Mouse (Mus musculus) limb, embryonic 10.5 days (tissue): ENCODE measurements around the gene Chdh. TPM values are rescaled to one million over a fixed set of nuclear protein-coding genes. Genes with fewer than 3 reads are reported as not detected.

Source experiments
- DNase-seq: peaks from one replicate; pipeline ENCODE4 v3.0.0-alpha.2; 2017; ENCODE audit warnings: low spot score
- H3K27ac ChIP-seq: fragments of 300-500 bp; sonication (generic); 2 replicates; pipeline ENCODE4 v1.5.1; 2016; ENCODE audit warnings: mild to moderate bottlenecking
- H3K27me3 ChIP-seq: fragments of 300-500 bp; sonication (generic); 2 replicates; pipeline ENCODE4 v1.6.1; 2016; ENCODE audit warnings: low read depth, mild to moderate bottlenecking; ENCODE audit not compliant: poor library complexity, severe bottlenecking
- H3K36me3 ChIP-seq: fragments of 300-500 bp; sonication (generic); 2 replicates; pipeline ENCODE4 v1.6.1; 2016; ENCODE audit warnings: mild to moderate bottlenecking, moderate library complexity
- H3K4me1 ChIP-seq: fragments of 300-500 bp; sonication (generic); 2 replicates; pipeline ENCODE4 v1.6.1; 2016
- H3K4me3 ChIP-seq: fragments of 300-500 bp; sonication (generic); 2 replicates; pipeline ENCODE4 v1.5.1; 2016; ENCODE audit warnings: mild to moderate bottlenecking, moderate library complexity
- H3K9me3 ChIP-seq: fragments of 300-500 bp; sonication (generic); replicated peaks from 2 replicates; pipeline ENCODE4 v1.6.1; 2016; ENCODE audit warnings: mild to moderate bottlenecking
- WGBS: fragments of 180-500 bp; shearing (Covaris S2); methylation state at CpG from one replicate; pipeline ENCODE4 v1.1.7; 2016; 5-methylcytosine and 5-hydroxymethylcytosine counted together
- polyA plus RNA-seq: library from polyadenylated mRNA; unstranded; fragments of >200 nt; fragmentation: Nextera tagmentation; extraction: Ambion mirVana; gene quantifications from 2 replicates; pipeline ENCODE4 v1.2.1, GENCODE M21; 2016

Chdh gene
- polyA plus RNA-seq, 1 experiment from 2014 or later: 0.05 TPM

DNA sequence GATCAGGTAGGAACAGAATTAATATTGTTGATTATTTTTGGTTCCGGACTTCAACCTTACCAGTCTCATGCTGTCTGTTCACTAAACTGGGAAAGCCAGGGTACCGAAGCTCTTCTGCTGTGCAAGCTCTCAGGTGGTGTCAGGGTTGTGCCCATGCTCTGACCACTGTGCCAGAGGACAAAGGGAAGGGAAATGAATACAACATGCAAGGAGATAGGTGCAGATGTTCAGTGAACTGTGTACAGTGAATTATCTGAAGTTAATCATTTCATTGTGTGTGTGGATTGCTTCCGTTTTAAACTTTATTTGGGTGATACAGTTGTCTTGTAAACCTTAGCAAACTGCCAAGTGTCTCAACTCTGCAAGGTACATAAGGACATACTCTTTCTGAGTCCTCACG lies 20.5 kb upstream of the Chdh start:
- no peak overlapping the region for H3K4me3 ChIP-seq
- 97% methylated on average over 4 of the region's 4 CpGs for WGBS
- DNase-seq: no peak
- no peaks in the 10 kb centered on the region for H3K27me3 ChIP-seq
- no peak overlapping the region for H3K27ac ChIP-seq
- no peaks in the 10 kb centered on the region for H3K9me3 ChIP-seq
- peaks cover 100% of the 10 kb centered on the region for H3K36me3 ChIP-seq
- H3K4me1 ChIP-seq: no peaks in the 10 kb centered on the region

DNA sequence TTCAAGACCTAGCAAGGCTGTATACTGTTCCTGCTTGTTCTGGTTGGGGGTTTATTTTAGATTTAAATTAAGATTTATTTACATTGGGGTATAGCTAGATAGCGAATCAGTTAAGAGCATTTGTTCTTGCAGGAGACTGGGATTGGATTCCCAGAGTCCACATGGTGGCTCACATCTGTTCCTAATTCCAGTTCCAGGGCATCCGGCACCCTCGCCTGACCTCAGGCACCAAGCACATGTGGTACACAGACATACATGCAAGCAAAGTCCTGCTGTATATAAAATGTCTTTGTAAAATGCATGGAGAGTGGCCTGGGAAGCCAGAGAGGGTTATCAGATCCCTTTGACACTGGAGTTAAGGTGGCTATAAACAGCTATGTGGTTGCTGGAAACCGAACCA lies 13.8 kb upstream of the Chdh start:
- no peak overlapping the region for H3K4me3 ChIP-seq
- no peaks in the 10 kb centered on the region for H3K9me3 ChIP-seq
- H3K27ac ChIP-seq: no peak overlapping the region
- H3K27me3 ChIP-seq: no peaks in the 10 kb centered on the region
- H3K36me3 ChIP-seq: peaks cover 83% of the 10 kb centered on the region
- peak; percentile 74 for DNase-seq
- WGBS: 24% methylated on average over 4 of the region's 4 CpGs
- H3K4me1 ChIP-seq: peaks cover 16% of the 10 kb centered on the region

DNA sequence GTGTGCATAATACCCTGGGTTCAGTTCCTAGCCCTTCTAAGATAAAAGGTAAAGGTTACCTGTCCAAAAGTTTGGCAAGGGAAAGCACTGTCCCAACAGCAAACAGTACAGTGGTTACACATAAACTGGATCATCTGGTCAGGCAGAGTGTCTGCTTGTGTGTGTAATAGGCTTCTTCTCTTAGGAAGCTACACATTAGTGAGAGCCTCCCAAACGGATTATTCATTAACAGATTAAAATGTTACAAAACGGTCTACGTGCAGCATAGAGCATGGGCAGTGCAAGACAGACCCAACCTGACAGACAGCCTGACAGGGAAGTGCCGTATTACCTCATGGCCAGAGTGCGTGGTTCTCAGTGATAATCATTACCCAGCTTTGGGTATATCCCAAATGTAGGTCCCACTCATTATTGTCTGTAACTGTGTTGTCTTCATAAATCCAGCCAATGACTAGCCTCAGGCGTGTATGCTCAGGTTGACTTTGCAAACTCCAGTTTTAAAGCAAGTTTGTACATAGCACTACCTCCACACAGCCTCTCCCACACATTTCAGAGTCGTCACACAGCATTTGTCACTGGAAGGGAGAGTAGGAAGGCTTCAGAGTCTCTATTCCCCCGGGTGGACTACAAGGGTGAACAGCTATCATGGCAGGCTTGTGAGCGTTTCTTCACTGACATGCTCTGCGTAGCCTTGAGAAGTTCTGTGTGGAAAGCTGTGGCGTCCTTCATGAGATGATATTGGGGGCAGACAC lies 12.6 kb upstream of the Chdh start:
- WGBS: 91% methylated on average over 11 of the region's 11 CpGs
- peaks cover 71% of the 10 kb centered on the region for H3K36me3 ChIP-seq

DNA sequence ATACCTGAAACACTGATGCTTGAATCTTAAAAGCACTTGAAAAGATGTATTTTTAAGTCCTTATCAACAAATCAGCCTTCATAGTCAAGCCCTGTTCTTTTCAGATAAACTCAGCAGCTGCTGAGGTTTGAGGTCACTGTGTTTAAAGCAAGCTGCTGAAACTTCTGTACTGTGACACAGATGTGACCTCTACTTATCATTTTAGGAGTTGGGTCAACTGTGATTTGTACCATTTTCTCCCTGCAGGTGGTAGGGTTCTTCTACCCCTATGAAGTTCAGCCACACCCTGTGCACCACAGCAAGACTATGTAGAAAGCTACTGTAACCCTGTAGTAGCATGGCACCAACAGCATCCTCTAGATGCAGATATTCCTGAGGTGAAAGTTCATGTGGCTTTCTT lies 11.5 kb upstream of the Chdh start:
- Histone ChIP-seq H3K36me3 (peaks cover 60% of the 10 kb centered on the region), H3K27ac (no peak overlapping the region), H3K27me3 (no peaks in the 10 kb centered on the region), H3K9me3 (no peaks in the 10 kb centered on the region), H3K4me1 (peaks cover 19% of the 10 kb centered on the region), H3K4me3 (no peak overlapping the region)
- no peak for DNase-seq

More for the DNA sequence above, 12.6 kb upstream of the Chdh start:
- Histone ChIP-seq H3K27ac (no peak overlapping the region; the same call in 1 of the 2 replicates), H3K27me3 (no peaks in the 10 kb centered on the region), H3K4me1 (peaks cover 16% of the 10 kb centered on the region), H3K9me3 (no peaks in the 10 kb centered on the region), H3K4me3 (no peak overlapping the region)
- no peak for DNase-seq

DNA sequence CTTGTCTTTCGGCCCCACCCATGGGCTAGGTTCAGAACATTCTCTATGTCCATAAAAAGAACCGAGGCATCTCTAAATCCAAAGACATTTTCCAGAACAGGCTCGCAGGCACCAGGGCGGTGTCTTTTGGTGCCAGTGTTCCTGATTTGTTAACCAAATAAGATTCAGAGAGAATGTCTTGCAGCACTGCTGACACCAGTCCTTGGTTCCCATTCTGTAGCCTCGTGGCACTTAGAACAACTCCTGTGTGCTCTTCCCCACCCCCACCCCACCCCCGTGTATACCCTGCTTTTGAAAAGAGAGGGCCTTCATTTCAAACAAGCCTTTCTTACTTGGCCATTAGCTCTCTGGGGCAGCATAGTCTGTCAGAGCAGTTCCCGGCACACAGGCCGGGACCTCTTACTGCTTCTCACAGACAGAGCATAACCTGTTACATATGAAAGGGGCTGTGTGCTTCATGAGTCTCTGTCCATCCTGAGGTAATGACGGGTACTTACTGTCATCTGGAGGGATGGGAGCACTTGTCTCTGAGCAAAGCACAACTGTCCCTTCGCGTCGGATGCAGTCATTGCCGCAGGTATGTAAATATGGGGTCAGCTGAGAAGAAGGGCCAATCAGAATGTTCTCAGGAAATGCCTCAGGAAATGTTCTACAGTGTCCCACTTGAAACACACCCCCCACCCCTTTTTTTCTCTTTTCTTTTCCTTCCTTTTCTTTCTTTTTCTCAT lies 9.9 kb upstream of the Chdh start:
- peaks cover 44% of the 10 kb centered on the region for H3K36me3 ChIP-seq
- no peaks in the 10 kb centered on the region for H3K9me3 ChIP-seq
- H3K4me3 ChIP-seq: no peak overlapping the region
- H3K27me3 ChIP-seq: no peaks in the 10 kb centered on the region
- peaks cover 19% of the 10 kb centered on the region for H3K4me1 ChIP-seq
- WGBS: 82% methylated on average over 13 of the region's 13 CpGs
- no peak for DNase-seq
- H3K27ac ChIP-seq: no peak overlapping the region

DNA sequence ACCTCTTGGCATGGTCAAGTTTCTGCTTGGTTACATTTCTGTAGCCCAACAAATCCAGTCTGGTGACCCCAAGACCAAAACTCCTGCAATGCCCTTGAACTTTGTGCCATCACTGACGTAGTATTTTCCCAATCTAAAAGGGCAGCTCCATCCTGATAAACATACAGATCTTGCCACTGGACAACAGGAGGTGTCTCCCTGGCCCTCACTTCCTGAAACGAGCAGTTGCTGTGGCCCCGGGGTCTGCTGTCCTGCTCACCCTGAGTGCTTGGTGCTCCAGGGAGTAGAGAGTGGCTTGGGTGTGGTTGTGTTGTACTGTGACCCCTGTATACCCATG lies 9.4 kb upstream of the Chdh start:
- no peaks in the 10 kb centered on the region for H3K27me3 ChIP-seq

DNA sequence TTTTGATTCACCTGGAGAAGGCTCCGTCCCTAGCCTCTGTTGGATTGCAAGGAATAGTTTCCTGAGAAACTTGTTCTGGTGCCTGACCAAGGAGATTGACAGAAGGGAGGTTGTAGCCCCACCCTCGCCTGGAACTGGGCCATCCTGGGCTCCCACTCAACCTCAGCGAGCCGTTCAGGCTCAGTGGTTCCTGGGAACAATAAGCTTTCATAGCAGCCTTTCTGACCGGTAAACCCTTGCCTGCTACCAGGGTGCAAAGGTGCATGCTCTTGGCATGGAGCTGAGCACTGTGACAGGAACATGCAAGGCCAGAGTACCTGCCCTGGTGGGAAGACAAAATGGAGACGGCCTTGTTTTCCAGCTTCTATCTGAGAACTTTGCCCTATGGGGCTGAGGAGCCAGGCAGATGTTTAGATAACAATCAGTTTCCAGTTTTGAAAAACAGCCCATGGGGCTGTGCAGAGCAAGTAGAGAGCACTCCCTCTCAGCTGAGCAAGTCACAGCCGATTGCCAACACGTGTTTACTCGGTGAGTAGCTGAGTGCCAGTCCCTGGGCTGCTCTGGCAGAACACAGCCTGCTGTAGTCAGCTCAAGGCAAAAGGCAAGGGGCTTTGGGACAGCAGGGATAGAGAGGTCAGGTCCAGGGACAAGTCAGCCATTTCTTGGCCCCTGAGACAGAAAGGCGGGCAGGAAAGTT lies 1.2 kb downstream of the Chdh start:
- WGBS: 86% methylated on average over 10 of the region's 10 CpGs
- Histone ChIP-seq H3K4me1 (peaks cover 33% of the 10 kb centered on the region), H3K36me3 (no peaks in the 10 kb centered on the region), H3K4me3 (no peak overlapping the region), H3K9me3 (no peaks in the 10 kb centered on the region), H3K27ac (no peak overlapping the region), H3K27me3 (peaks cover 41% of the 10 kb centered on the region)
- no peak for DNase-seq

More for the DNA sequence above, 9.4 kb upstream of the Chdh start:
- WGBS: 91% methylated on average over 3 of the region's 3 CpGs
- DNase-seq: no peak
- Histone ChIP-seq H3K9me3 (no peaks in the 10 kb centered on the region), H3K4me3 (no peak overlapping the region), H3K4me1 (peaks cover 19% of the 10 kb centered on the region), H3K27ac (no peak overlapping the region), H3K36me3 (peaks cover 39% of the 10 kb centered on the region)

DNA sequence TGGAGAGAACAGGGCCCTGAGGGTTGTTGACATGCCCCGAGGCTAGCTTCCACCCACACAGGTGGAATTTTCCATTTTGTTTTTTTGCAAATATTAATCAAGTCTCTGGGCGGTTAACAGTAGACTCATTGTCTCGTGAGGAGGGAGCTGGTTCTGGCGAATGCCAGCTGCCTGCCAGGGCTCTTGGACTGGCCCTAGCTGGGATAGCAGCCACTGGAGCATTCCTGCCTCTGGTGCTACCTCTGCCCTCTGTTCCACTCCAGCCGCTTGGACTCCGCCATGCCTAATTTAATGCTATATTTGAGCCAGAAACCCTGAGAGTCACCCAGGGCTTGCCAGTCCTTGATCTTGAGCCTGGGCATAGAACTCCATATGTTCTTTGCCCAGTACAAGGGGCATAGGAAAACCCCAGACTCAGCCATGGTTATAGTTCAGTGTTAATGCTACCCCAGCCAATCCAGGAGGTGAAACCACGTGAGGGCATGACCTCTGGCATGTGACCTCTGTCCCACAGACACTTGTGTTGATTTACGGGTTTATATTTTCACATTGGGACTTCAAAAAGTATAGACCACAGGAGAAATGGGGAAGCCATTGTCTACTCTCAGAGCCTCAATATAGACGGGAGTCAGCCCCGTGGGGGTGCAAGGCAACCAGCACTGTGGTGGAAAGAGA lies 3.2 kb downstream of the Chdh start:
- Histone ChIP-seq H3K4me3 (no peak overlapping the region), H3K27ac (no peak overlapping the region), H3K4me1 (peaks cover 34% of the 10 kb centered on the region), H3K36me3 (no peaks in the 10 kb centered on the region), H3K27me3 (peaks cover 41% of the 10 kb centered on the region), H3K9me3 (no peaks in the 10 kb centered on the region)
- no peak for DNase-seq
- 82% methylated on average over 10 of the region's 10 CpGs for WGBS

DNA sequence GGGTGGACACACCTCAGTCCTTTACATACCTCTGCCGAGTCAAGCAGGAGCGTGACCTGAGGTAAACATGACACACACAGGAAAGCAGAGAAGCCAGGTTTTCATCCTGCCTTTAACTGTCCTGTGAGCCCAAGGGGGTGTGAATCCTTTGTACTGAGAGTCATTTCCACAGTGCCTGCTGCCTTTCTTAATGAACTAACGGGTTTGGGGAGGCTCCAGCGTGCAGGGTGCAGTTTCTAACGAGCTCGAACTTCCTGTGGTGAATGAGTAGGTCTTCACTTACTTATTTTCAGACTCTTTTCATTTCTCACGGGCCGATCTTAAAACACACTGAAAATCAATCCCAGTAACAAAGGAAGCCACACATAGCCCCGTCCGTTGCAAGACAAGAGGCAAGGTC lies 5.7 kb downstream of the Chdh start:
- Histone ChIP-seq H3K36me3 (no peaks in the 10 kb centered on the region), H3K27me3 (peaks cover 16% of the 10 kb centered on the region), H3K4me1 (peaks cover 22% of the 10 kb centered on the region), H3K4me3 (no peak overlapping the region), H3K9me3 (no peaks in the 10 kb centered on the region), H3K27ac (0 out of 2 replicates have a peak overlapping the region, but pooled peaks have one; percentile 11)
- no peak for DNase-seq
- WGBS: 63% methylated on average over 10 of the region's 10 CpGs

DNA sequence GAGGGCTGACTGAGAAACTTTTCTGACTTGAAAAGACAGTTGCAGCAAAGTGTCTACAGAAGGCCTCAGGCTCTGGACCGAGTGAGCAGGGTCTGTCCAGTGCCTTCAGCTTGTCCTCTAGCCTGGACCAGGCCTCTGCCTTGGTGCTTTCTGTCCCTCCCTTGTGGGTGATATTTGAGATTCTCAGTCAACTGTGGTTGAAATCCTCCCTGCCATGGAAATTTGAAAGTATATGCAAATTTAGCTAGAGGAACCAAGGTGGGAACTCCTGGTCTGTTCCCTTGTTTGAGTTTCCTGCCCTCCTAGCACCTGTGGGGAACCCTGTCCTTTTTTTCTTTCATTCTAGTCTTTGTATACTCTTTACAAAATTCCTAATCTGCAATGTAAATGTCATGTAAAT lies 6.2 kb downstream of the Chdh start:
- H3K9me3 ChIP-seq: no peaks in the 10 kb centered on the region
- 0 out of 2 replicates have a peak overlapping the region, but pooled peaks have one; percentile 11 for H3K27ac ChIP-seq
- H3K4me1 ChIP-seq: peaks cover 21% of the 10 kb centered on the region
- 74% methylated on average over 1 of the region's 1 CpGs for WGBS
- no peak for DNase-seq
- H3K27me3 ChIP-seq: peaks cover 11% of the 10 kb centered on the region
- no peak overlapping the region for H3K4me3 ChIP-seq
- H3K36me3 ChIP-seq: no peaks in the 10 kb centered on the region

DNA sequence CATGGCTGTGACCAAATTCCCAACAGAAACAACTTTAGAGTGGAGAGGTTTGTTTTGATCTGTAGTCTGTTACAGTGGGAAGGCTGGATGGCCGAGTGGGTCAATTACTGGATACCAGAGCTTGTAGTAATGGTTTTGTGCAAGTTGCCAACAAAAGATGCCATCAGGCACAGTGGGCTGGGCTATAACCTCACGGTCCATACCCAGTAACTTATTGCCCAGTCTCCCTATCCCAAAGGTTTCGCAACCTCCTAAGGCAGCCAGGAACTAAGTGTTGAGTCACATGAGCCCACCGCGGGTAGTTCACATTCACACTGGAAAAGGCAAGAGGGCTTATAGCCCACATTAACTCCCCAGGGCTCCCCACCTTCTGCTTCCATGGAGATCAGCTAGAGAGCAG lies 7.8 kb downstream of the Chdh start:
- Histone ChIP-seq H3K9me3 (no peaks in the 10 kb centered on the region), H3K4me3 (no peak overlapping the region), H3K27ac (no peak overlapping the region), H3K27me3 (no peaks in the 10 kb centered on the region), H3K4me1 (peaks cover 17% of the 10 kb centered on the region), H3K36me3 (no peaks in the 10 kb centered on the region)
- WGBS: 91% methylated on average over 5 of the region's 5 CpGs
- DNase-seq: no peak

DNA sequence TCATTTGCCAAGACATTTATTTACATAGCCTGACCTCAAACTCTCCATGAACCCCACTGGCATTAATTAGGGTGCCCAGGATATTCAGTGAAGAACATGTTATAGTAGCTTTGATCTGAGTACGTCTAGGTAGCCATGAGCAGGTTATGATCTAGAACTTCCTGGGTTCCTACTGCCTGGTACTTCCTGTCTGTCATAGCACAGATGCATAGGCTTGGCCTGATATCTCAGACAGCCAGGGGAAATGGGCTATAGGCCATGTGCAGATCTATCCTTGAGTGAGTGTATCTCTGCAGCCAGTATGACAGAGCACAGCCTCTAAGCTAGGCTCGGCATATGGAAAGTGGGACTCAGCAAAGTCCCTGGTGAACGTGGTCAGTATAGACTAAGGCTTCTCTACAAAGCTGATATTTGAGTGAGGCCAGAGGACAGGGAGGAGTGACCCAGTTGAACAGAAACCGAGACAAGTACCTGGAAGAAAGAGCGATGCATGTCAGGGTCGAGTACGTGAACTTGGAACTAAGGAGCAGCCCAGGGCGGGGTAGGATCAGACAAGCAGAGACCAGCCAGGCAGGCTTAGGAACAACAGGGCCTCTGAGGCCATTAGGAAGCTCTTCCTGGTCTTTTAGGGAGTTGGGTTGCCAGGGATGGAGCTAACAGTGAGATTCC lies 9.1 kb downstream of the Chdh start:
- no peak overlapping the region for H3K4me3 ChIP-seq
- H3K27ac ChIP-seq: no peak overlapping the region
- DNase-seq: no peak
- WGBS: 90% methylated on average over 8 of the region's 8 CpGs
- no peaks in the 10 kb centered on the region for H3K36me3 ChIP-seq
- peaks cover 9% of the 10 kb centered on the region; the same call in 1 of the 2 replicates for H3K4me1 ChIP-seq
- no peaks in the 10 kb centered on the region for H3K27me3 ChIP-seq
- H3K9me3 ChIP-seq: no peaks in the 10 kb centered on the region
